Mouse (Mus musculus) MEL (cell line): ENCODE measurements at regions not wholly inside any gene's neighbourhood (a gene's known extent, or its start where the extent isn't known, plus 50 kb on each side); places are given as distances from the start of the nearest gene placed in this dataset.

Experiments used
- DNase-seq: peaks from one replicate; pipeline ENCODE4 v3.0.0; 2011; ENCODE audit warnings: low read depth, low spot score
- H3K27ac ChIP-seq: 2 replicates; pipeline ENCODE4 v1.5.1; 2012; ENCODE audit warnings: low read depth, mild to moderate bottlenecking, control low read depth, low read length, moderate library complexity; ENCODE audit not compliant: control insufficient read depth
- H3K27me3 ChIP-seq, 2 experiments: fragments of 150-350 bp in 1 of 2; sonication (generic) in 1 of 2; 2 replicates each; pipeline ENCODE4 v1.6.1; 2012; ENCODE audit warnings: low read length in 2 of 2, mild to moderate bottlenecking in 2 of 2, improper control_type of control experiment in 1 of 2, moderate library complexity in 1 of 2; ENCODE audit not compliant: insufficient read depth in 2 of 2, control insufficient read depth in 1 of 2
- H3K36me3 ChIP-seq, 2 experiments: 2 replicates each; pipeline ENCODE4 v1.6.1; 2012 to 2014; ENCODE audit warnings: low read length in 2 of 2, improper control_type of control experiment in 1 of 2, inconsistent platforms in 1 of 2, mild to moderate bottlenecking in 1 of 2; ENCODE audit not compliant: insufficient read depth in 2 of 2, control insufficient read depth in 1 of 2
- H3K4me1 ChIP-seq, 2 experiments: fragments of 150-350 bp in 1 of 2; sonication (generic) in 1 of 2; 2 replicates each; pipeline ENCODE4 v1.6.1; 2012; ENCODE audit warnings: low read length in 2 of 2, improper control_type of control experiment in 1 of 2, mild to moderate bottlenecking in 1 of 2; ENCODE audit not compliant: insufficient read depth in 2 of 2, control insufficient read depth in 1 of 2
- H3K4me3 ChIP-seq, 2 experiments: fragments of 150-350 bp in 1 of 2; sonication (generic) in 1 of 2; 2 replicates each; pipeline ENCODE4 v1.5.1; 2012; ENCODE audit warnings: low read depth in 2 of 2, low read length in 2 of 2, mild to moderate bottlenecking in 2 of 2, moderate library complexity in 2 of 2, control low read depth in 1 of 2, improper control_type of control experiment in 1 of 2; ENCODE audit not compliant: control insufficient read depth in 1 of 2, insufficient read depth in 1 of 2
- H3K79me2 ChIP-seq: 2 replicates; pipeline ENCODE4 v1.6.1; 2012; ENCODE audit warnings: mild to moderate bottlenecking, low read length, moderate library complexity; ENCODE audit not compliant: control insufficient read depth, poor library complexity, insufficient read depth
- H3K9ac ChIP-seq: 2 replicates; pipeline ENCODE4 v1.6.1; 2012; ENCODE audit warnings: low read depth, mild to moderate bottlenecking, control low read depth, low read length, moderate library complexity; ENCODE audit not compliant: control insufficient read depth, poor library complexity, severe bottlenecking
- H3K9me3 ChIP-seq: fragments of 150-350 bp; sonication (generic); replicated peaks from 2 replicates; pipeline ENCODE4 v1.6.1; 2012; ENCODE audit warnings: mild to moderate bottlenecking, low read length, improper control_type of control experiment, moderate library complexity; ENCODE audit not compliant: insufficient read depth
- CTCF ChIP-seq, 3 experiments: IDR thresholded peaks in 2 of 3; conservative IDR thresholded peaks in 1 of 3; 2 replicates each; pipeline ENCODE4 v1.5.1; 2011 to 2012; ENCODE audit warnings: low read length in 3 of 3, low read depth in 2 of 3, mild to moderate bottlenecking in 2 of 3, improper control_type of control experiment in 1 of 3, inconsistent platforms in 1 of 3, mixed read lengths in 1 of 3, moderate library complexity in 1 of 3; ENCODE audit not compliant: control insufficient read depth in 1 of 3, insufficient read depth in 1 of 3, poor library complexity in 1 of 3, severe bottlenecking in 1 of 3
- E2F4 ChIP-seq: IDR thresholded peaks from 2 replicates; pipeline ENCODE4 v1.6.1; 2011; ENCODE audit warnings: low read depth, low read length, improper control_type of control experiment, borderline replicate concordance
- ETS1 ChIP-seq: IDR thresholded peaks from 2 replicates; pipeline ENCODE4 v1.6.1; 2012; ENCODE audit warnings: low read depth, mild to moderate bottlenecking, inconsistent platforms, low read length, improper control_type of control experiment, moderate library complexity
- GATA1 ChIP-seq: IDR thresholded peaks from 2 replicates; pipeline ENCODE4 v1.6.1; 2011; ENCODE audit warnings: low read depth, low read length, improper control_type of control experiment
- HCFC1 ChIP-seq: IDR thresholded peaks from 2 replicates; pipeline ENCODE4 v1.6.1; 2012; ENCODE audit warnings: low read depth, mild to moderate bottlenecking, inconsistent platforms, low read length, improper control_type of control experiment, moderate library complexity
- MAFK ChIP-seq: IDR thresholded peaks from 2 replicates; pipeline ENCODE4 v1.6.1; 2011; ENCODE audit warnings: low read depth, mild to moderate bottlenecking, low read length, improper control_type of control experiment, borderline replicate concordance
- MAX ChIP-seq: IDR thresholded peaks from 2 replicates; pipeline ENCODE4 v1.6.1; 2011; ENCODE audit warnings: low read length, improper control_type of control experiment
- MAZ ChIP-seq: IDR thresholded peaks from 2 replicates; pipeline ENCODE4 v1.6.1; 2012; ENCODE audit warnings: low read depth, mild to moderate bottlenecking, inconsistent platforms, low read length, improper control_type of control experiment
- MEF2A ChIP-seq: IDR thresholded peaks from 2 replicates; pipeline ENCODE4 v1.6.1; 2014; ENCODE audit warnings: low read depth, mild to moderate bottlenecking, inconsistent platforms, low read length, improper control_type of control experiment; ENCODE audit not compliant: poor library complexity, insufficient replicate concordance, severe bottlenecking; ENCODE audit errors: extremely low read depth
- MYB ChIP-seq: IDR thresholded peaks from 2 replicates; pipeline ENCODE4 v1.6.1; 2011; ENCODE audit warnings: mild to moderate bottlenecking, low read depth, low read length, improper control_type of control experiment
- NELFE ChIP-seq: IDR thresholded peaks from 2 replicates; pipeline ENCODE4 v1.6.1; 2011; ENCODE audit warnings: low read depth, low read length, improper control_type of control experiment
- POLR2AphosphoS2 ChIP-seq: IDR thresholded peaks from 2 replicates; pipeline ENCODE4 v1.6.1; 2011; ENCODE audit warnings: low read length, improper control_type of control experiment
- RAD21 ChIP-seq: IDR thresholded peaks from 2 replicates; pipeline ENCODE4 v1.6.1; 2011; ENCODE audit warnings: mild to moderate bottlenecking, low read depth, low read length, improper control_type of control experiment
- SIN3A ChIP-seq: IDR thresholded peaks from 2 replicates; pipeline ENCODE4 v1.6.1; 2012; ENCODE audit warnings: low read length, improper control_type of control experiment, inconsistent platforms
- TBP ChIP-seq: IDR thresholded peaks from 2 replicates; pipeline ENCODE4 v1.8.0; 2011; ENCODE audit warnings: low read depth, low read length, improper control_type of control experiment
- USF2 ChIP-seq, 2 experiments: IDR thresholded peaks; 2 replicates each; pipeline ENCODE4 v1.6.1; 2011 to 2012; ENCODE audit warnings: improper control_type of control experiment in 2 of 2, low read length in 2 of 2, borderline replicate concordance in 1 of 2, inconsistent platforms in 1 of 2, low read depth in 1 of 2, mild to moderate bottlenecking in 1 of 2; ENCODE audit not compliant: insufficient read depth in 1 of 2
- ZC3H11A ChIP-seq: IDR thresholded peaks from 2 replicates; pipeline ENCODE4 v1.6.1; 2012; ENCODE audit warnings: low read depth, mild to moderate bottlenecking, inconsistent platforms, low read length, improper control_type of control experiment
- ZNF384 ChIP-seq: IDR thresholded peaks from 2 replicates; pipeline ENCODE4 v1.6.1; 2012; ENCODE audit warnings: low read depth, mild to moderate bottlenecking, inconsistent platforms, low read length, improper control_type of control experiment

DNA sequence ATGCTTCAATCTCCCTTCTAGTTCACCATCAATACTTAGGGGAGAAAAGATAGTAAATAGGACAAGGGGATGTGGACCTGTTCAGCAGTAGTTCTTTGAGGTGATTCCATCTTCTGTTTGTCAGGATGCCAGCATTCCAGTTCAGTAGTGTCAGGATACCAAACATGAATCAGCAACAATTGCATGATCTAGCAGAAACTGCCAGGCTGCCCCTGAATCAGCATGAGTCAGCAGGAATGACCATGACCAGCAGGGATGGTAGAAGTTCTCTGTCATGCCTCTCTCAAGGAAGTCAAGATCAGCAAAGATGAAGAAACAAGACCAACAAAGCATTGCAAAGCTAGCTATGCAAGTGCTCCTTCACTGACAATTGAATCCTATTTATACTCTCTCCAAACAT is 277.5 kb downstream of the Lrriq3 start:
- H3K9ac ChIP-seq = no peak overlapping the region
- TF ChIP-seq HCFC1 = no peak
- no peak for TF ChIP-seq ETS1
- no peak for TF ChIP-seq E2F4
- no peak for TF ChIP-seq TBP
- no peak for TF ChIP-seq POLR2AphosphoS2
- no peak for TF ChIP-seq MAX
- no peak for TF ChIP-seq MAFK
- TF ChIP-seq CTCF (IDR thresholded peaks at IDR 0.05 in 2 of 3, conservative IDR thresholded peaks at IDR 0.05 in 1 of 3; ENCODE audit: control insufficient read depth in 1 of 3, insufficient read depth in 1 of 3, low read depth in 2 of 3, low read length in 3 of 3, poor library complexity in 1 of 3, severe bottlenecking in 1 of 3) = no peak
- TF ChIP-seq ZC3H11A = no peak
- no peak for TF ChIP-seq SIN3A
- TF ChIP-seq MYB = no peak
- no peak for TF ChIP-seq USF2 (IDR thresholded peaks at IDR 0.05; ENCODE audit: borderline replicate concordance in 1 of 2, insufficient read depth in 1 of 2, low read depth in 1 of 2, low read length in 2 of 2)
- TF ChIP-seq MEF2A = no peak
- no peak for TF ChIP-seq MAZ
- TF ChIP-seq GATA1 = no peak
- TF ChIP-seq RAD21 = no peak
- TF ChIP-seq NELFE = no peak
- no peak for TF ChIP-seq ZNF384
- H3K79me2 ChIP-seq = no peaks in the 10 kb centered on the region
- no peak overlapping the region for H3K4me3 ChIP-seq
- no peak for DNase-seq
- no peaks in the 10 kb centered on the region for H3K27me3 ChIP-seq
- no peaks in the 10 kb centered on the region for H3K36me3 ChIP-seq
- no peak overlapping the region for H3K27ac ChIP-seq
- no peaks in the 10 kb centered on the region for H3K9me3 ChIP-seq
- no peaks in the 10 kb centered on the region for H3K4me1 ChIP-seq

DNA sequence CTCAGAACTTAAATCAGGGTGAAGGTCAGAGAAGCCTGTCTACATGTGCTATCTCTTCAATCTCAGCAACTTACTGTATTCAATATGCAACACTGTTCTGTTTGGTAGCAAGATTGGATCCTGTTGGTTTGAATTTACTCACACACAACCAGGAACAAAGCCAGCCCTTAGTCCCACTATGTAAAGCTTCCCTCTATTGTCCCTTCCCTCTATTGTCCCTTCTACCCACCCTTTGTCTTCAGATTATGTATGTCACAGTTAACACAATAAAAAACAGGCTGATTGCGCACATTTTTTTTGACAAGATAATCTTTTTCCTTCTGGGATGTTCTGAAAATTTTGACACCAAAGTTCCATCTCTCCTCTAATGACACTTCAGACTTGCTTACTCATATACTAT is 280.4 kb downstream of the Lrriq3 start:
- Histone ChIP-seq H3K9me3 (no peaks in the 10 kb centered on the region), H3K27ac (no peak overlapping the region), H3K79me2 (no peaks in the 10 kb centered on the region)
- TF ChIP-seq CTCF (IDR thresholded peaks at IDR 0.05 in 2 of 3, conservative IDR thresholded peaks at IDR 0.05 in 1 of 3; ENCODE audit: control insufficient read depth in 1 of 3, insufficient read depth in 1 of 3, low read depth in 2 of 3, low read length in 3 of 3, poor library complexity in 1 of 3, severe bottlenecking in 1 of 3) = no peak
- TF ChIP-seq, all 39 proteins: peak for 0
- no peak for DNase-seq
- no peaks in the 10 kb centered on the region for H3K27me3 ChIP-seq
- H3K4me1 ChIP-seq = no peaks in the 10 kb centered on the region
- H3K36me3 ChIP-seq = no peaks in the 10 kb centered on the region
- H3K4me3 ChIP-seq = no peak overlapping the region
- H3K9ac ChIP-seq = no peak overlapping the region
